In genomic region chr12:108241626-108242025, GRCm38 (mm10) we compare ENCODE assay signal across 12 mouse cellular contexts. TPM values are rescaled to one million over a fixed set of nuclear protein-coding genes. Genes with fewer than 3 reads are reported as not detected.
DNase-seq lines count a peak whose midpoint lies in the region; ATAC-seq and TF ChIP-seq lines count a peak whose summit lies in the region.
"Had no signal": no experiment of that assay in that cellular context is flagged by ENCODE, and none has a peak within 500 bp of the region (broad histone marks: within the 10 kb centered on the region; RNA-seq: fewer than 3 reads in every experiment).

No protein-coding gene starts in this region.

- 0 out of 2 replicates have a peak overlapping the region, but pooled peaks have one; percentile 8 for H3K27ac ChIP-seq in heart, embryonic 16.5 days (ENCODE audit: low read length)
- H3K27ac ChIP-seq in embryonic facial prominence, embryonic 10.5 days (replicated peaks), result peak overlapping the region; percentile 86
- H3K27ac ChIP-seq in hindbrain, embryonic 15.5 days (replicated peaks), result peak overlapping the region; percentile 72
- H3K27ac ChIP-seq in midbrain, postnatal 0 days (ENCODE audit: low read depth, low read length), result no peak overlapping the region
- H3K27ac ChIP-seq: limb, embryonic 12.5 days had no signal

- ATAC-seq in heart, embryonic 16.5 days (replicated peaks; ENCODE audit: extremely low read depth, insufficient read depth, low FRiP score), result no peak
- ATAC-seq in hindbrain, embryonic 15.5 days (ENCODE audit: low FRiP score, low read depth), result peak; percentile 1; the same call in 1 of the 2 replicates
- ATAC-seq in midbrain, postnatal 0 days (ENCODE audit: low FRiP score), result no peak
- ATAC-seq: activated CD4-positive, CD25-positive, alpha-beta regulatory T cell, adult 4 months; CD4-positive, CD25-positive, alpha-beta regulatory T cell, adult 4 months had no signal

- H3K36me3 ChIP-seq in heart, embryonic 16.5 days (ENCODE audit: control insufficient read depth, insufficient read depth), result no peaks in the 10 kb centered on the region
- H3K36me3 ChIP-seq in embryonic facial prominence, embryonic 10.5 days (replicated peaks), result no peaks in the 10 kb centered on the region
- H3K36me3 ChIP-seq in hindbrain, embryonic 15.5 days, result no peaks in the 10 kb centered on the region
- H3K36me3 ChIP-seq in midbrain, postnatal 0 days (ENCODE audit: insufficient read depth, low read length), result no peaks in the 10 kb centered on the region
- H3K36me3 ChIP-seq: limb, embryonic 12.5 days had no signal

- no peak for DNase-seq in heart, postnatal 4 days
- no peak for DNase-seq in embryonic facial prominence, embryonic 10.5 days (ENCODE audit: low spot score)
- peak; percentile 60 for DNase-seq in midbrain, postnatal 0 days (ENCODE audit: low spot score)
- DNase-seq in right cerebral cortex, postnatal 4 days, result no peak
- no peak for DNase-seq in lung, adult 18-20 months
- DNase-seq in left cerebral cortex, adult 18-20 months (ENCODE audit: low spot score in 2 of 2), result no peak
- DNase-seq: kidney, adult 18-20 months had no signal

- H3K9ac ChIP-seq in heart, embryonic 16.5 days (ENCODE audit: low read length), result no peak overlapping the region; the same call in 1 of the 2 replicates
- H3K9ac ChIP-seq in hindbrain, embryonic 15.5 days, result no peak overlapping the region
- peak overlapping the region; percentile 19; the same call in 1 of the 2 replicates for H3K9ac ChIP-seq in midbrain, postnatal 0 days (replicated peaks; ENCODE audit: low read length, poor library complexity, severe bottlenecking)
- H3K9ac ChIP-seq: limb, embryonic 12.5 days had no signal

- H3K4me2 ChIP-seq in heart, embryonic 16.5 days (ENCODE audit: low read depth, low read length), result no peak overlapping the region
- no peak overlapping the region for H3K4me2 ChIP-seq in hindbrain, embryonic 15.5 days
- H3K4me2 ChIP-seq in midbrain, postnatal 0 days (ENCODE audit: low read depth, low read length, poor library complexity, severe bottlenecking), result no peak overlapping the region

- H3K9me3 ChIP-seq in heart, embryonic 16.5 days (replicated peaks; ENCODE audit: control insufficient read depth, low read length), result no peaks in the 10 kb centered on the region
- H3K9me3 ChIP-seq in embryonic facial prominence, embryonic 10.5 days, result no peaks in the 10 kb centered on the region
- H3K9me3 ChIP-seq in hindbrain, embryonic 15.5 days, result no peaks in the 10 kb centered on the region
- no peaks in the 10 kb centered on the region for H3K9me3 ChIP-seq in midbrain, postnatal 0 days (ENCODE audit: low read length)
- H3K9me3 ChIP-seq: limb, embryonic 12.5 days had no signal

- no peak overlapping the region for H3K4me3 ChIP-seq in heart, embryonic 16.5 days (ENCODE audit: low read length)
- H3K4me3 ChIP-seq in embryonic facial prominence, embryonic 10.5 days, result no peak overlapping the region
- no peak overlapping the region for H3K4me3 ChIP-seq in hindbrain, embryonic 15.5 days
- no peak overlapping the region for H3K4me3 ChIP-seq in midbrain, postnatal 0 days (ENCODE audit: low read depth, low read length)

- peaks cover 86% of the 10 kb centered on the region for H3K4me1 ChIP-seq in heart, embryonic 16.5 days (ENCODE audit: control insufficient read depth, insufficient read depth, low read length)
- peaks cover 99% of the 10 kb centered on the region for H3K4me1 ChIP-seq in embryonic facial prominence, embryonic 10.5 days
- peaks cover 92% of the 10 kb centered on the region for H3K4me1 ChIP-seq in hindbrain, embryonic 15.5 days (replicated peaks)
- H3K4me1 ChIP-seq in midbrain, postnatal 0 days (ENCODE audit: insufficient read depth, low read length), result peaks cover 45% of the 10 kb centered on the region

- no peaks in the 10 kb centered on the region for H3K27me3 ChIP-seq in heart, embryonic 16.5 days (ENCODE audit: control insufficient read depth, insufficient read depth, low read length)
- H3K27me3 ChIP-seq in embryonic facial prominence, embryonic 10.5 days (replicated peaks; ENCODE audit: low read depth, poor library complexity, severe bottlenecking), result no peaks in the 10 kb centered on the region
- H3K27me3 ChIP-seq in hindbrain, embryonic 15.5 days, result no peaks in the 10 kb centered on the region
- H3K27me3 ChIP-seq in midbrain, postnatal 0 days (ENCODE audit: insufficient read depth, low read length), result no peaks in the 10 kb centered on the region

- peak; percentile 21; the same call in 1 of the 2 replicates for TF ChIP-seq CTCF in midbrain, postnatal 0 days (IDR thresholded peaks at IDR 0.05)

- WGBS in heart, embryonic 16.5 days, result 71% methylated on average over 6 of the region's 6 CpGs
- WGBS in embryonic facial prominence, embryonic 10.5 days, result 63% methylated on average over 6 of the region's 6 CpGs
- WGBS in hindbrain, embryonic 15.5 days, result 27% methylated on average over 6 of the region's 6 CpGs
- whole genome bisulfite sequencing in midbrain, postnatal 0 days, result 32% methylated on average over 6 of the region's 6 CpGs

RNA-seq across cellular contexts. Expression of gene Ccdc85c, which starts 33.6 kb away (rescaled TPM):
- polyA plus RNA-seq in heart, embryonic 16.5 days (2015; fragmentation: Nextera tagmentation; extraction: Ambion mirVana), result 4.2 and 4.6 TPM in 2 replicates
- 10 to 100 TPM; 35.2 to 37.2 TPM for total RNA-seq in heart, postnatal 4 days (2021)
- 11.4 and 12.1 TPM in 2 replicates for polyA plus RNA-seq in embryonic facial prominence, embryonic 10.5 days (2016; fragmentation: Nextera tagmentation; extraction: Ambion mirVana)
- polyA plus RNA-seq in hindbrain, embryonic 15.5 days (2015; fragmentation: Nextera tagmentation; extraction: Ambion mirVana), result 13.7 and 14.7 TPM in 2 replicates
- 69.1 and 89.6 TPM in 2 replicates for total RNA-seq in midbrain, postnatal 0 days (2014; rRNA removed)
- 16.6 and 19.9 TPM in 2 replicates for polyA plus RNA-seq in midbrain, postnatal 0 days (2015; fragmentation: Nextera tagmentation; extraction: Ambion mirVana)
- 10 to 100 TPM; 75.6 to 77.6 TPM for total RNA-seq in left cerebral cortex, adult 18-20 months (2021)
